Mouse (Mus musculus) monocyte, adult 2 months (primary cell): ENCODE results near the gene Daglb.
A peak's percentile ranks its signal among the peaks of the same experiment; 100 is the strongest.
"Not testable (repeated sequence)": the region's sequence is repeated elsewhere in the genome, so short reads cannot be mapped to it uniquely, and the experiment has no call there.

Experiments used
- DNase-seq, 2 experiments: peaks; one replicate each; pipeline ENCODE4 v3.0.0; 2022; ENCODE audit warnings: low spot score in 2 of 2, low read depth in 1 of 2

Gene Daglb

DNA sequence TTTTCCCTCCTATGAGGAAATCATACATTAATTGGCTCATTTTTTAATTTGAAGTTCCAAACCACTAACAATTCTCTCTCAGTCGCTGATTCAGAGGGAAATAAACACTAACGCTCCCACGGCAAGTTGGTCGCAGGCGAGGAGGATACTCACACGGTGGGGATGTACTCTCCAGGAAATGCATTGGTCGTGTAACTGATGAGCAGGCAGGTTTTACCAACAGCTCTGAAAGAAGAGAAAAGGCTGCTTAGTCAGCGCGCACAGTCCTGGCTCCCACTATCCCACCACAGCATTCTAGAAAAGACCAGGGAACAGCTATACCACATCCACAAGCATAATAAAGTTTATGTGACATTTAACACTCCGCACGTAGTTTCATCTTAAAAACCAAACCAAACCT lies 52.6 kb downstream of the Daglb start:
- no peak for DNase-seq

GRCm38 (mm10) chr5:143517436-143517835 lies 53.1 kb downstream of the Daglb start:
- no peak for DNase-seq

DNA sequence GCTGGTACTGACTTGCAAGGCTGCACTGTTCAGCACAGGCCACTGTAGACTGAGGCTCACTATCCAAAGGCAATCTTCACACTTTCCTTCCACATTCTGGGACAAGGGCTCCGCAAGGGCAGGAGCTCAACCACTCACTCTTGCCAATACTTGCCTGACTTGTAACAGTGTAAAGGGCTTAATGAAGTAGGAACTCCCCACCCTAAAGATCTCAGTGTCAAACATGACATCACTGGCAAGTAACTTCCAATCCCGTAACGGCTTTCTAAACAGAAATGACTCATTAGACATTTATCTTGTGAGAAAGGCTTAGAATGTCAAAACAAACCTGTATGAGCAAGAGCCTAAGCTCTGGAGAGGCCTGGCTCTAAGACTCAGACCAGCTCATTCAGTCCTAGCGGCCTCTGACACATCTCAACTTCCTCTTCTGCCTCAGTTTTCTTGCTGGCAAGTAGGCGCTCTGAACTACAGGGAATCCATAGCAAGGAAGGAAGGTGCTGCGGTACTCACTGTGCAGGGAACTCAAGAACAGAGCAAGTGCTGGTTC lies 53.7 kb downstream of the Daglb start:
- DNase-seq = no peak

GRCm38 (mm10) chr5:143520415-143520814 lies 56.0 kb downstream of the Daglb start:
- DNase-seq = no peak

DNA sequence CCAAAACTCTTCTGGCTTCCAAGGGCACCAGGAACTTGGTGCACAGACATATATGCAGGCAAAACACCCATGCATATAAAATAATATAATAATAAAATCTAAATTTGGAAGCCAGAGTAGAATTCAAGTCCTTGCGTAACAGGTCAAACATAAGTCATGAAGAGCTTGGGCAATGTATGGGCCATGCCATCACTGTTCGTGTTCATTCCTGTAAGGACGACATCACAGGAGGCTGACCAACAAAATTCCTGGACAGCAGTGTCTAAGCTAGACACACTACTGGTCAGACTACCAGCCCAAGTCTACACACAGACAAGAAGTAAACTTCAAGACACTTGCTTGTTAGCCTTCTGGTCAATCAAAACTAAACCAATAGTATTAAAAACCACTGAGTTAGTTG lies 58.5 kb downstream of the Daglb start:
- no peak for DNase-seq

DNA sequence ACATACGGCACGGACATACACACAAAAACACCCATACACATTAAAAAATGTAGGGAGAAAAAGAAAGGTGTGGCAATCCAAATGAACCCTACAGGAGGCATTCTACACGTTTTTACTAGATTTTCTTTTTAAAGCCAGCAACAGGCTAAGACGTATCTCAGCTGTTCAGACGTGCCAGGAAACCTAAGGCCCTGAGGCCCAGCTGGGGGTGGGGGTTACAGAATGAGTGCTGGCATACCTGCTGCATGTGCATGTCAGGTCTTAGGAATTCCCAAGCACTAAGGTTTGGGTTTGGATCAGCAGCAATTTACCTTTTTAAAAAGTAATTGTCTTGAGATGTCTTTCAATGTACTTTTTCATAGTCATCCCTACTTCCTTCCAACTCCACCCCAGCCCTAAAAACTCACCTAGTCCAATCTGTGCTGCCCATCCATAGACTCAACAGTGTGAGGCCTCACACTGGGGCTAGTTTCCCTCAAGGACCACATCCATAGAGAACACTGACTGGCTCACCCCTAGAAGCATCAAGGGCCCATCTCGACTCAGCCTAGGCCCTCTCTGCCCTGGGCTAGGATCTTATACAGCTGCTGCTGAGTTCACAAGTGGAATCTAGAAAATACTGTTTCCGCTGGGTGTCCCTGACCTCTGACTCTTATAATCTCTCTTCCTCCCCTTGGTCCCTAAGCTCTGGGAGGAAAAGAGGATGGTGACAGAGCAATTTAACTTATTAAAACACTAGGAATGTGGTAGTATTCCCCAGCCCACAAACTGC lies 61.3 kb downstream of the Daglb start:
- no peak for DNase-seq

- DNase-seq = peak in 1 of 2 experiments; percentile 43
Observed at GRCm38 (mm10) chr5:143526698-143527331, 62.4 kb downstream of the Daglb start.

- peak; percentile 87 for DNase-seq
Observed at GRCm38 (mm10) chr5:143527486-143528307, 63.3 kb downstream of the Daglb start, which contains the start of gene Rac1. Gene Rac1 (minus strand): TSS chr5:143528036.

DNA sequence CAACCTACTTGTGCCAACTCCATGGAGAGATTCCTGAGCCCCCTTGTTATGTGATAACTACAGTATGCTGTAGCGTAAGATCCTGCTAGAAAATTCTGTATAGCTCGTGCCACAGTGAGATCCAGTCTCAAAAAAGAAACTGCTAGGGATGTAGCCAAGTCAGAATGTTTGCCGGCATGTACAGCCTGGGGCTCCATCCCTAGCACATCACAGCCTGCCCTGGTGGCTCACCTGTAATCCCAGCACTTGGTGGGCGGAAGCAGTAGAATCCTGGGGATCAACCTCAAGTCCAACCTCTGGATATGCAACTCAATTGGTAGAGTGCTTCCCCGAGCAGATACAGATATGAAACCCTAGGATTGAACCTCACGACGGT lies 63.9 kb downstream of the Daglb start:
- no peak for DNase-seq

DNA sequence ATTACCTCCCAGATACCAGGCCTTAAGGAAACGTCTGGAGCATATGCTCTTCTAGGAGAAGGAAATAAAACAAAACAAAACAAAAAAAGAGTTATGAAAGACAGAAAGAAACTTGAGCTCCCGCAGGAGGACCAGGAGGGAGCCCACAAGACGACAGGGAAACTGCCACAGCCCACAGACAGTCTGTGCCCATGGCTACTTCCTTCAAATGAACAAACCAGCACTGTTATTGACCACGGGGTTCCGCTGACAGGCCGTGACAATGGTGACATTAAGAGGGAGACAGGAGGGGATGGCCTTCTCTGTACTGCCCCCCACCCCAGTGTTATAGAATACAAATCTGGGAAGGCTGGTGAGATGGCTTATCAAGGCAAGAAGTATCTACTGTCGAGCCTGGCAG lies 66.3 kb downstream of the Daglb start:
- DNase-seq = no peak

- no peak for DNase-seq
Observed at GRCm38 (mm10) chr5:143534922-143535321, 70.5 kb downstream of the Daglb start.

GRCm38 (mm10) chr5:143537022-143537421 lies 72.6 kb downstream of the Daglb start:
- no peak for DNase-seq

- DNase-seq = no peak
Observed at GRCm38 (mm10) chr5:143539111-143539510, 74.7 kb downstream of the Daglb start.

- peak; percentile 55 to 75 for DNase-seq
Observed at GRCm38 (mm10) chr5:143547384-143547783, 83.0 kb downstream of the Daglb start.

- DNase-seq = no peak
Observed at GRCm38 (mm10) chr5:143547866-143548265, 83.5 kb downstream of the Daglb start.

DNA sequence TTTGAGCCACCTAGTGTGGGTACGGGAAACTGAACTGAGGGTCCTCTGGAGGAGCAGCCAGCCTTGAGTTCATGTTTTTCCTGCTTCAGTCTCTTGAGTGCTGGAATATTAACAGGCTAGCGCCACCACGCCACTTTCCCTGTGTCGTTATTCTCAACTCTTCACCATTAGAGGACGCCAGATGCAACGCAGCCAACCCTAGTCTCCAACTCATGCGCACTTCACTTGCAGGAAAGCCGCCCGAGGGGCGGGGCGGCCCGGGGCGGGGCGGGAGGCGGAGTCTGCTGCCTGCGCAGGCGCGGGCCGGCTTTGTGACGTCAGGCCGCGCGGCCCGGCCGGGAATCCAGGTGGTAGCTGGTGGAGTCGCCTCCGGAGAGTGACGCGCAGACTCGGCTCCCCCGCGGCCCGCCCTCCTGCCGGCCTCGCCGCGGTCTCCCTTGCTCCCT lies 84.0 kb downstream of the Daglb start:
- peak; percentile 83 to 92 for DNase-seq

- not testable (repeated sequence) for DNase-seq
Observed at GRCm38 (mm10) chr5:143548922-143549321, 84.5 kb downstream of the Daglb start.

- DNase-seq = no peak
Observed at GRCm38 (mm10) chr5:143552911-143553310, 88.5 kb downstream of the Daglb start.

DNA sequence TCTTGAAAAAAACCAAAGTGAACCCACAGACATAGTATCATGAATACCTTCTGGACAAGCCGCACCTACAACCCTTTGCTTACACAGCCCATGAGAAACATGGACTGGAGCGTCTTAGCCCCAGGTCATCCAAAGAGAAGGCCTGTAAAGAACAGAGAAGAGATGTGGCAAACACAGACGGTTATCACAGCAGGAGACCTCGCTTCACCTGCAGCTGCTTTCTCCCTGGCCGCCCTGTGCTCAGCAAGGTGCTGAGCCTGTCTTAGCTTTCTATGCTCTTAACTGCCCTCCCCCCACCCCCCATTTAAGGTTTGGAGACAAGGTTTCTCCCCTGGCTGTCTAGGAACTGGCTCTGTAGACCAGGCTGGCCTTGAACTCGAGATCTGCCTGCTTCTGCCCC lies 90.8 kb downstream of the Daglb start:
- no peak for DNase-seq
